Mouse (Mus musculus): Measurements from ENCODE around the gene Fbxw7. TPM values are rescaled to one million over a fixed set of nuclear protein-coding genes. Genes with fewer than 3 reads are reported as not detected.

Fbxw7 gene
- total RNA-seq, 2 experiments from 2014 or later: 156 to 160 TPM

DNA sequence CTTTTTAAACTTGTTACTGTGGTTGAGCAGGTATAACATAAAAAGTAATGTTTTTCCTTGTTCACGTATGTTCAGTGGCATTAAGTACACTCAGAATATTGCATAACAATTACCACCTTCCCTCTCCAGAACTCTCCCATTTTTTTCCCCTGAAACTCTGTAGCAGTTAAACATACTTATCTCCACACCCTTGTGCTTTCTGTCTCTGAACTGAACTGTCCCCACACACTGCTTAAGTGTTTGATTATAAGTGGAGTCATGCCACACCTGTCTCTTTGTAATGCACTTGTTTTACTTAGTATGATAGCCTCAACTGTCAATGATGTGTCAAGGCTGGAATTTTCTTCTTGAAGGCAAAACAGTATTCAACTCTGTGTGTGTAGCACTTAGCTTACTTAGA is 108.6 kb downstream of the Fbxw7 start:
- no peak for TF ChIP-seq CTCF (conservative IDR thresholded peaks at IDR 0.05)
- no peak for DNase-seq (ENCODE audit: low spot score in 2 of 2)
- H3K4me3 ChIP-seq: no peak overlapping the region
- H3K27ac ChIP-seq: no peak overlapping the region

GRCm38 (mm10) chr3:84925229-84925628 is 110.2 kb downstream of the Fbxw7 start:
- DNase-seq (ENCODE audit: low spot score in 2 of 2): no peak

GRCm38 (mm10) chr3:84926140-84926539 is 111.1 kb downstream of the Fbxw7 start:
- Histone ChIP-seq H3K4me3 (no peak overlapping the region), H3K27ac (no peak overlapping the region)
- no peak for TF ChIP-seq CTCF (conservative IDR thresholded peaks at IDR 0.05)
- DNase-seq (ENCODE audit: low spot score in 2 of 2): no peak

More at GRCm38 (mm10) chr3:84925229-84925628, 110.2 kb downstream of the Fbxw7 start:
- Histone ChIP-seq H3K27ac (no peak overlapping the region), H3K4me3 (no peak overlapping the region)
- no peak for TF ChIP-seq CTCF (conservative IDR thresholded peaks at IDR 0.05)

- no peak overlapping the region for H3K4me3 ChIP-seq
- H3K27ac ChIP-seq: no peak overlapping the region
- TF ChIP-seq CTCF (conservative IDR thresholded peaks at IDR 0.05): no peak
- no peak for DNase-seq (ENCODE audit: low spot score in 2 of 2)
Observed at GRCm38 (mm10) chr3:84927168-84927794, 112.2 kb downstream of the Fbxw7 start.

GRCm38 (mm10) chr3:84927901-84928300 is 112.8 kb downstream of the Fbxw7 start:
- Histone ChIP-seq H3K27ac (no peak overlapping the region), H3K4me3 (no peak overlapping the region)
- TF ChIP-seq CTCF (conservative IDR thresholded peaks at IDR 0.05): 0 out of 2 replicates have a peak, but pooled peaks have one; percentile 3
- no peak for DNase-seq (ENCODE audit: low spot score in 2 of 2)

DNA sequence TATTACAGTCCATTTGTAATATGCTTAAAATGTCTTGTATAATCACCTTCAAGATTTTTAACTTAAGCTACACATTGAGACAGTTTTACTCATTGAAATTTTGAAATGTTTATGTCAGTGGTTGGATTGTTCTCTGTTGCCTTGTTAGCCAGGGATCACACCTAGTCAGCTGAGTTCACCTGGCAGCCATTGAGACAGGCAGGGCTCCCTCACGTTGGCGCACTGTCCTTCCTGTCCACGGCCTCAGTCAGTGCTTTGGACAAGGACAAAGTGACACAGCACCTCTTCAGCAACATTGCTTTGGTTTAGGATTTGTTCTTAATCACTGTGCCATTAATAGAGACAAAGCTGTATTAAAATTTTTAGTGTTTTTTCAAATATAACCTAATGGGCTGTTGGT is 114.1 kb downstream of the Fbxw7 start:
- TF ChIP-seq CTCF (conservative IDR thresholded peaks at IDR 0.05): no peak
- no peak overlapping the region for H3K27ac ChIP-seq
- H3K4me3 ChIP-seq: no peak overlapping the region
- no peak for DNase-seq (ENCODE audit: low spot score in 2 of 2)

DNA sequence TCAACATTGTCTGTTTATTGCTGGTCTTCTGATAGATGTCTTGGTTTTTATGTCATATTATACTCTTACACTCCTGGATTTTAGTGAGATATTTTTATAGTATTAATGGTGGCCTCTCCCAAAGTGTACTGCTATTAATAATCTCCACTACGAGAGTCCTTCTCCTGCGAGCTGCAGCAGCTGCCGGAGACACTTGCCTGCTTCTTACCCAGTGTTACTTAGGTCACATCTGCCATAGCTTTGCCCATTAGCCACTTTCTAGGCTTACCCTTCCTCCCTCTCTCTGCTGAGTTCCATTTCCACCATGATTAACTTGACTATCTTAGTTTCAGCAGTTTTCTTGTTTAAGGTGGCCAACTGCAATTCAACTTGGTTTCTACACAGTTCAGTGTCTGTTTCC is 115.6 kb downstream of the Fbxw7 start:
- no peak for TF ChIP-seq CTCF (conservative IDR thresholded peaks at IDR 0.05)
- no peak overlapping the region for H3K27ac ChIP-seq
- H3K4me3 ChIP-seq: no peak overlapping the region
- DNase-seq (ENCODE audit: low spot score in 2 of 2): no peak

DNA sequence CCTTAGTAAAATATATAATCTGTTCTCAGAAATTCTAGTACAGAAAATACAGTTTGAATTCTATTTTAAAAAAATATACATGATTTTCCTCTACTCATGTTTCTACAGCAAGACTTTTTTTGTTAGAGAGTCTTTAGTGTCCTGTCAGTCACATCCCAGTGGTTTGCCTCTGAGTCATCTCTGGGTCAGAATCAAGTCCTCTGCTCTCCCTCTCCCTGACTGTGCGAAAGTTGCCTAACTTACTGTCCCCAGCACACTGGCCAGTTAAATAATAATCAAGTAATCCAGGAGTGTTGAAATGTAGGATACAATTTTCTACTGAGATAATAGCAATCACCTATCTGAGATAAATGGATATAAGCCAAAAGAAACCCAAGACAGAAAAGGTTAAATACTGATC is 120.7 kb downstream of the Fbxw7 start:
- no peak overlapping the region for H3K4me3 ChIP-seq
- H3K27ac ChIP-seq: peak overlapping the region; percentile 85; the same call in 1 of the 2 replicates
- DNase-seq (ENCODE audit: low spot score in 2 of 2): no peak
- TF ChIP-seq CTCF (conservative IDR thresholded peaks at IDR 0.05): no peak

DNA sequence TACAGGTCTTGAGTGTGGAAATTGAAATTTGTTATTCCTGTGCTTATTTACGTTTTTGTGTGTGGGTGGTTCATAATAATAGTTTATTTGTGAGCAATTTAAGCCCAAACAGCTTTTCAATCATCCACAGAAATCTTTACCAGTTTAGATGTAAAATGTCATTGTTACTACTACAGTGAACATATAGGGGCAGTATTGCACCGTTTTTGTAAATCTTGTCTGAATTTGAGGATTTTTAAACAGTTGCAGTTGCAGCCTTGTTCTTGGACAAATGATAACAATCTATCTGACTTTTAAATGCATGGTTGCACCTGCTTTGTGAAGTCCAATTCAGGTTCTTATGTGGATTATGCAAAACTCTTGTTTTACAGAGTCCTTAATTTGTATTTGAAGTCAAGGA is 121.2 kb downstream of the Fbxw7 start:
- peak in 1 of 2 experiments; percentile 25 for DNase-seq (ENCODE audit: low spot score in 2 of 2)
- TF ChIP-seq CTCF (conservative IDR thresholded peaks at IDR 0.05): peak; percentile 82
- peak overlapping the region; percentile 85; the same call in 1 of the 2 replicates for H3K27ac ChIP-seq
- no peak overlapping the region for H3K4me3 ChIP-seq

DNA sequence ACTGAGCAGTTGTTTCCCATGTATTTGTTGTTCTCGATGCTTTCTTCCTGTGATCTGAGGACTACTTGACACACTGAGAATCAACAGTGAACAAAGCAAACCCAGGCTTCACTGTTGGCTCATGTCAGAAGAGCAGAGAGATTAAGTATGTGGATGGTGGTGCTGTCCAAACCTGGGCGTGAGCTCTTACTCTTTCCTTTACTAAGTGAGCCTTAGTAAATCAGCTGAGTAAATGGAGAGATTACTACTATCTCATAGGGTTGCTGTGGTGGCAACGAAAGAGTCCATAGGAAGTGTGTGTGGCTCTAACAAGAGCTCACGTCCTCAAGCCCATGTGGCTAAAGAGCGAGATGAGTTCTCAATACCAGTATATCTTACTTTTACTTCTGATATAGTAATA is 121.9 kb downstream of the Fbxw7 start:
- DNase-seq (ENCODE audit: low spot score in 2 of 2): no peak
- TF ChIP-seq CTCF (conservative IDR thresholded peaks at IDR 0.05): no peak

GRCm38 (mm10) chr3:84937360-84938355 is 122.6 kb downstream of the Fbxw7 start:
- DNase-seq (ENCODE audit: low spot score in 2 of 2): peak; percentile 45 to 63
- no peak overlapping the region for H3K4me3 ChIP-seq
- no peak for TF ChIP-seq CTCF (conservative IDR thresholded peaks at IDR 0.05)
- H3K27ac ChIP-seq: peak overlapping the region; percentile 85

More for the DNA sequence above, 121.9 kb downstream of the Fbxw7 start:
- peak overlapping the region; percentile 85 for H3K27ac ChIP-seq
- no peak overlapping the region for H3K4me3 ChIP-seq

DNA sequence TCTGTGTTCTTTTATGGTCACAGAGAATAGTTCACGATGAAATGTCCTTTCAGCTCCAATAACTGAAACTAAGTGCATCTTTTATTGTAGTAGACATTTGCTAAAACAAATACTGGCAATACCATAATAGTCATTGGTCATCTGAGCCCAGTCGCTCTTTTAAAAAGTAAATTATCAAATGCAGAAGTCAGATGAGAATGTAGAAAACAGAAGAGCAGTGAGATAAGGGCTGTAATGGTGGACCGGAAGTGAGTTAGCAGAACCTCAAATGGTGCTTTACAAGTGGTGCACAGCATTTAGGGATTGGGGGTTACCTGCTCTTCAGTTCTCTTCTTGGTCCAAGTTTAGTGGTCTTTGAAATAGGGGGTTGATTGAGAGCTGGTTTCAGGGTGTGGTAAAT is 129.9 kb downstream of the Fbxw7 start:
- DNase-seq (ENCODE audit: low spot score in 2 of 2): no peak
- Histone ChIP-seq H3K4me3 (no peak overlapping the region), H3K27ac (no peak overlapping the region)
- no peak for TF ChIP-seq CTCF (conservative IDR thresholded peaks at IDR 0.05)

GRCm38 (mm10) chr3:84946381-84946780 is 131.3 kb downstream of the Fbxw7 start:
- no peak for DNase-seq (ENCODE audit: low spot score in 2 of 2)
- no peak overlapping the region for H3K27ac ChIP-seq
- no peak for TF ChIP-seq CTCF (conservative IDR thresholded peaks at IDR 0.05)
- no peak overlapping the region for H3K4me3 ChIP-seq
